Mouse (Mus musculus) gastrocnemius, adult 8-10 months (tissue): ENCODE measurements at regions not wholly inside any gene's neighbourhood (a gene's known extent, or its start where the extent isn't known, plus 50 kb on each side); places are given as distances from the start of the nearest gene placed in this dataset.
A peak's percentile ranks its signal among the peaks of the same experiment; 100 is the strongest.

Source experiments
- DNase-seq, 2 experiments: peaks; one replicate each; pipeline ENCODE4 v3.0.0; 2022; ENCODE audit warnings: low spot score in 2 of 2

- no peak for DNase-seq
Observed at GRCm38 (mm10) chr13:97562241-97562640, 198.2 kb downstream of the Gm10260 start.

GRCm38 (mm10) chr13:97560789-97561188, 199.6 kb downstream of the Gm10260 start:
- DNase-seq, result no peak

GRCm38 (mm10) chr13:97559611-97560385, 200.6 kb downstream of the Gm10260 start:
- no peak for DNase-seq

- no peak for DNase-seq
Observed at GRCm38 (mm10) chr13:97558884-97559283, 201.5 kb downstream of the Gm10260 start.

- no peak for DNase-seq
Observed at GRCm38 (mm10) chr13:97555312-97555711, 205.1 kb downstream of the Gm10260 start.

GRCm38 (mm10) chr13:97554601-97555000, 205.8 kb downstream of the Gm10260 start:
- DNase-seq, result no peak

GRCm38 (mm10) chr13:97552236-97552635, 208.2 kb downstream of the Gm10260 start:
- DNase-seq, result no peak

- no peak for DNase-seq
Observed at GRCm38 (mm10) chr13:97550880-97551279, 209.6 kb downstream of the Gm10260 start.

- no peak for DNase-seq
Observed at GRCm38 (mm10) chr13:97550172-97550571, 210.3 kb downstream of the Gm10260 start.

GRCm38 (mm10) chr13:97549384-97549783, 211.0 kb downstream of the Gm10260 start:
- DNase-seq, result no peak

- peak in 1 of 2 experiments; percentile 23 for DNase-seq
Observed at GRCm38 (mm10) chr13:97548527-97548977, 211.9 kb downstream of the Gm10260 start.

GRCm38 (mm10) chr13:97546936-97547335, 213.5 kb downstream of the Gm10260 start:
- DNase-seq, result no peak

- no peak for DNase-seq
Observed at GRCm38 (mm10) chr13:97545971-97546454, 214.4 kb downstream of the Gm10260 start.

- DNase-seq, result no peak
Observed at GRCm38 (mm10) chr13:97539686-97540085, 220.7 kb downstream of the Gm10260 start.

GRCm38 (mm10) chr13:97538441-97538840, 222.0 kb downstream of the Gm10260 start:
- DNase-seq, result no peak

- no peak for DNase-seq
Observed at GRCm38 (mm10) chr13:97537686-97538085, 222.7 kb downstream of the Gm10260 start.

GRCm38 (mm10) chr13:97537206-97537605, 223.2 kb downstream of the Gm10260 start:
- no peak for DNase-seq

- no peak for DNase-seq
Observed at GRCm38 (mm10) chr13:97533896-97534666, 226.4 kb downstream of the Gm10260 start.

GRCm38 (mm10) chr13:97531181-97531580, 229.3 kb downstream of the Gm10260 start:
- DNase-seq, result no peak

- DNase-seq, result no peak
Observed at GRCm38 (mm10) chr13:97530570-97530969, 229.9 kb downstream of the Gm10260 start.

- DNase-seq, result no peak
Observed at GRCm38 (mm10) chr13:97527958-97528357, 232.5 kb downstream of the Gm10260 start.

GRCm38 (mm10) chr13:97524847-97525434, 235.5 kb downstream of the Gm10260 start:
- no peak for DNase-seq
